ENCODE assay signal across 19 mouse cellular contexts in genomic region chr3:69633706-69634420, GRCm38 (mm10). TPM values are rescaled to one million over a fixed set of nuclear protein-coding genes. Genes with fewer than 3 reads are reported as not detected.
DNase-seq lines count a peak whose midpoint lies in the region; ATAC-seq and TF ChIP-seq lines count a peak whose summit lies in the region.
"Had no signal": no experiment of that assay in that cellular context is flagged by ENCODE, and none has a peak within 500 bp of the region (broad histone marks: within the 10 kb centered on the region; RNA-seq: fewer than 3 reads in every experiment).

No protein-coding gene starts in this region.

- no peaks in the 10 kb centered on the region for H3K27me3 ChIP-seq in kidney, postnatal 0 days (ENCODE audit: insufficient read depth, low read length)
- no peaks in the 10 kb centered on the region for H3K27me3 ChIP-seq in hindbrain, embryonic 11.5 days (ENCODE audit: control insufficient read depth, insufficient read depth, low read length)
- H3K27me3 ChIP-seq: neural tube, embryonic 15.5 days had no signal

- no peak overlapping the region for H3K4me3 ChIP-seq in gastrocnemius, adult 2 months
- H3K4me3 ChIP-seq in kidney, postnatal 0 days (replicated peaks; ENCODE audit: low read depth, low read length), result no peak overlapping the region
- H3K4me3 ChIP-seq in hindbrain, embryonic 11.5 days (ENCODE audit: low read depth, low read length), result no peak overlapping the region
- H3K4me3 ChIP-seq: embryonic facial prominence, embryonic 13.5 days; forebrain, embryonic 10.5 days; myocyte; neural tube, embryonic 15.5 days had no signal

- WGBS in kidney, postnatal 0 days, result 78% methylated on average over 12 of the region's 12 CpGs
- 91% methylated on average over 12 of the region's 12 CpGs for WGBS in hindbrain, embryonic 11.5 days

- H3K4me2 ChIP-seq in kidney, postnatal 0 days (ENCODE audit: low read length), result no peak overlapping the region
- no peak overlapping the region for H3K4me2 ChIP-seq in hindbrain, embryonic 11.5 days (replicated peaks; ENCODE audit: low read depth, low read length)
- H3K4me2 ChIP-seq: embryonic facial prominence, embryonic 13.5 days; neural tube, embryonic 15.5 days had no signal

- no peak overlapping the region for H3K9ac ChIP-seq in kidney, postnatal 0 days (ENCODE audit: low read depth, low read length)
- no peak overlapping the region for H3K9ac ChIP-seq in hindbrain, embryonic 11.5 days (ENCODE audit: low read depth, low read length)
- H3K9ac ChIP-seq: embryonic facial prominence, embryonic 13.5 days; liver, embryonic 14.5 days; neural tube, embryonic 15.5 days had no signal

- intact Hi-C loops in gastrocnemius, adult 2 months (cut with DNase I), result no loop called here

- DNase-seq in gastrocnemius, adult 2 months, result no peak
- no peak for DNase-seq in gastrocnemius, adult 8-10 months (ENCODE audit: low spot score in 2 of 2)
- peak; percentile 8 for DNase-seq in kidney, postnatal 0 days (ENCODE audit: low spot score)
- DNase-seq in kidney, postnatal 4 days, result no peak
- peak; percentile 4 for DNase-seq in lung, postnatal 25 days (ENCODE audit: low spot score)
- DNase-seq in lung, postnatal 10 days, result no peak
- no peak for DNase-seq in right cerebral cortex, adult 2 months (ENCODE audit: low spot score in 2 of 2)
- DNase-seq in hindbrain, embryonic 11.5 days (ENCODE audit: low spot score), result no peak
- DNase-seq: cerebellum, adult 2 months; gastrocnemius, postnatal 14 days; kidney, adult 18-20 months; kidney, postnatal 14 days; thymus, postnatal 25 days had no signal

- no peaks in the 10 kb centered on the region for H3K4me1 ChIP-seq in kidney, postnatal 0 days (replicated peaks; ENCODE audit: insufficient read depth, low read length)
- no peaks in the 10 kb centered on the region for H3K4me1 ChIP-seq in hindbrain, embryonic 11.5 days (replicated peaks; ENCODE audit: control insufficient read depth, insufficient read depth, low read length)
- H3K4me1 ChIP-seq: embryonic facial prominence, embryonic 13.5 days; forebrain, embryonic 10.5 days; neural tube, embryonic 15.5 days had no signal

- H3K27ac ChIP-seq in gastrocnemius, adult 2 months, result peak overlapping the region; percentile 75
- no peak overlapping the region for H3K27ac ChIP-seq in kidney, postnatal 0 days
- H3K27ac ChIP-seq in hindbrain, embryonic 11.5 days (ENCODE audit: low read depth, low read length), result no peak overlapping the region
- H3K27ac ChIP-seq: embryonic facial prominence, embryonic 13.5 days; forebrain, embryonic 10.5 days; hindbrain, postnatal 0 days; liver, embryonic 14.5 days; neural tube, embryonic 15.5 days had no signal

- no peaks in the 10 kb centered on the region for H3K9me3 ChIP-seq in kidney, postnatal 0 days (replicated peaks; ENCODE audit: low read length)
- H3K9me3 ChIP-seq in hindbrain, embryonic 11.5 days (ENCODE audit: control insufficient read depth, low read length), result no peaks in the 10 kb centered on the region
- H3K9me3 ChIP-seq: embryonic facial prominence, embryonic 13.5 days; forebrain, embryonic 10.5 days; neural tube, embryonic 15.5 days had no signal

- TF ChIP-seq CTCF in gastrocnemius, adult 2 months (IDR thresholded peaks at IDR 0.05), result no peak
- no peak for TF ChIP-seq CTCF in kidney, postnatal 0 days (IDR thresholded peaks at IDR 0.05; ENCODE audit: low read depth)

- ATAC-seq in kidney, postnatal 0 days (replicated peaks; ENCODE audit: low FRiP score, low read depth), result no peak
- no peak for ATAC-seq in hindbrain, embryonic 11.5 days (ENCODE audit: low FRiP score)
- ATAC-seq: hindbrain, postnatal 0 days had no signal

- H3K36me3 ChIP-seq in kidney, postnatal 0 days (ENCODE audit: insufficient read depth, low read length), result no peaks in the 10 kb centered on the region
- H3K36me3 ChIP-seq in hindbrain, embryonic 11.5 days (ENCODE audit: control insufficient read depth, insufficient read depth, low read length), result no peaks in the 10 kb centered on the region
- H3K36me3 ChIP-seq: embryonic facial prominence, embryonic 13.5 days; forebrain, embryonic 10.5 days; neural tube, embryonic 15.5 days had no signal

RNA-seq across cellular contexts. Expression of gene B3galnt1, which starts 35.1 kb away (rescaled TPM):
- total RNA-seq in gastrocnemius, adult 2 months (2021), result 1 to 10 TPM; 1.5 to 2.0 TPM
- total RNA-seq in gastrocnemius, adult 8-10 months (2022), result 1 to 10 TPM in 3 of 4 experiments, under 1 TPM in 1; 0.90 to 1.9 (median 1.5) TPM
- 31.4 and 33.9 TPM in 2 replicates for polyA plus RNA-seq in kidney, postnatal 0 days (2015; fragmentation: Nextera tagmentation; extraction: Ambion mirVana)
- 45.4 and 46.6 TPM in 2 replicates for polyA plus RNA-seq in hindbrain, embryonic 11.5 days (2014; fragmentation: Nextera tagmentation; extraction: Ambion mirVana)

Comparison
In these comparisons a context has a peak if more than half of its experiments do, and no peak if none do; other contexts are left out.
1. DNase-seq: peak in kidney, postnatal 0 days (single experiment) and lung, postnatal 25 days (single experiment); none in gastrocnemius, adult 2 months (single experiment), gastrocnemius, adult 8-10 months (0 of 2), kidney, postnatal 4 days (0 of 2), lung, postnatal 10 days (single experiment), right cerebral cortex, adult 2 months (0 of 2) and hindbrain, embryonic 11.5 days (single experiment).